Comparison of ENCODE assay signal across 8 mouse cellular contexts in genomic region chr14:121588451-121588850, GRCm38 (mm10).
DNase-seq lines count a peak whose midpoint lies in the region; ATAC-seq and TF ChIP-seq lines count a peak whose summit lies in the region.

No protein-coding gene starts in this region.

- no peaks in the 10 kb centered on the region for H3K9me3 ChIP-seq in heart, embryonic 10.5 days

- no peaks in the 10 kb centered on the region; the same call in 1 of the 2 replicates for H3K4me1 ChIP-seq in liver, adult 2 months (ENCODE audit: control insufficient read depth, insufficient read depth, low read length)
- peaks cover 34% of the 10 kb centered on the region for H3K4me1 ChIP-seq in heart, embryonic 10.5 days

- H3K36me3 ChIP-seq in liver, adult 2 months (ENCODE audit: control insufficient read depth, insufficient read depth, low read length), result no peaks in the 10 kb centered on the region
- no peaks in the 10 kb centered on the region for H3K36me3 ChIP-seq in heart, embryonic 10.5 days

- peak; percentile 38 for TF ChIP-seq CTCF in liver, adult 2 months (IDR thresholded peaks at IDR 0.05; ENCODE audit: low read depth, low read length)

- no peak overlapping the region for H3K27ac ChIP-seq in liver, adult 2 months (replicated peaks; ENCODE audit: insufficient read depth, low read depth, low read length)
- no peak overlapping the region for H3K27ac ChIP-seq in heart, embryonic 10.5 days

- no peak overlapping the region for H3K9ac ChIP-seq in liver, adult 2 months (ENCODE audit: low read depth, low read length)

- no peaks in the 10 kb centered on the region for H3K79me2 ChIP-seq in liver, adult 2 months (ENCODE audit: control insufficient read depth, insufficient read depth, low read length)

- no peak for TF ChIP-seq POLR2A in liver, adult 2 months (IDR thresholded peaks at IDR 0.05; ENCODE audit: extremely low read depth, insufficient read depth, low read length)

- H3K27me3 ChIP-seq in liver, adult 2 months (ENCODE audit: control insufficient read depth, insufficient read depth, low read length), result no peaks in the 10 kb centered on the region
- no peaks in the 10 kb centered on the region for H3K27me3 ChIP-seq in heart, embryonic 10.5 days (ENCODE audit: insufficient read depth, poor library complexity, severe bottlenecking)

- ATAC-seq in cerebellum, adult (ENCODE audit: insufficient number of reproducible peaks, low FRiP score, low TSS enrichment), result peak; percentile 66; the same call in 1 of the 2 replicates
- ATAC-seq in megakaryocyte-erythroid progenitor cell, adult 5-6 weeks (replicated peaks; ENCODE audit: low FRiP score, low TSS enrichment, poor library complexity, severe bottlenecking), result peak; percentile 66

- no peak for DNase-seq in cerebellum, postnatal 4 days (ENCODE audit: low spot score in 2 of 2)
- peak; percentile 34 for DNase-seq in liver, adult 2 months (ENCODE audit: extremely low read depth, low read depth, low spot score)
- DNase-seq in liver, result no peak
- peak; percentile 50 for DNase-seq in embryo, embryonic 11.5 days (ENCODE audit: low read depth, low spot score)
- DNase-seq in spleen, postnatal 4 days (ENCODE audit: low spot score in 2 of 2), result no peak
- DNase-seq in heart, embryonic 10.5 days (ENCODE audit: low spot score), result no peak

- WGBS in liver, adult 2 months, result 72% methylated on average over 4 of the region's 4 CpGs
- WGBS in heart, embryonic 10.5 days, result 69% methylated on average over 4 of the region's 4 CpGs

- no peak overlapping the region for H3K4me3 ChIP-seq in liver, adult 2 months (ENCODE audit: insufficient read depth, low read depth, low read length)
- no peak overlapping the region for H3K4me3 ChIP-seq in heart, embryonic 10.5 days

Comparison
In these comparisons a context has a peak if more than half of its experiments do, and no peak if none do; other contexts are left out.
1. DNase-seq: peak in liver, adult 2 months (single experiment) and embryo, embryonic 11.5 days (single experiment); none in cerebellum, postnatal 4 days (0 of 2), liver (single experiment), spleen, postnatal 4 days (0 of 2) and heart, embryonic 10.5 days (single experiment).